Mouse (Mus musculus) small intestine, adult 2 months (tissue): Measurements from ENCODE around the gene Slc38a10.

Source experiments
- CTCF ChIP-seq: fragments of 200-500 bp; IDR thresholded peaks from 2 replicates; pipeline ENCODE4 v1.5.1; 2012; ENCODE audit warnings: low read depth, mild to moderate bottlenecking, control low read depth, inconsistent platforms, low read length, moderate library complexity, mixed read lengths; ENCODE audit not compliant: insufficient replicate concordance, insufficient read length; ENCODE audit errors: extremely low read depth
- POLR2A ChIP-seq: fragments of 200-500 bp; IDR thresholded peaks from 2 replicates; pipeline ENCODE4 v1.6.1; 2012; ENCODE audit warnings: low read depth, mild to moderate bottlenecking, control low read depth, inconsistent platforms, low read length, moderate library complexity

GRCm38 (mm10) chr11:120086702-120087152, 64.4 kb downstream of the Slc38a10 start, which contains the start of gene Cep131:
- TF ChIP-seq POLR2A = no peak
- no peak for TF ChIP-seq CTCF
